Mouse (Mus musculus) midbrain, embryonic 16.5 days (tissue): ENCODE data around the gene H2-T3. TPM values are rescaled to one million over a fixed set of nuclear protein-coding genes. Genes with fewer than 3 reads are reported as not detected.
A peak's percentile ranks its signal among the peaks of the same experiment; 100 is the strongest.
"Not testable (repeated sequence)": the region's sequence is repeated elsewhere in the genome, so short reads cannot be mapped to it uniquely, and the experiment has no call there.

ENCODE experiments used
- ATAC-seq: fragments of 200-750 bp; cut with Nextera tagmentation; 2 replicates; pipeline ENCODE4 v1.8.0; 2017; ENCODE audit warnings: moderate TSS enrichment
- H3K27ac ChIP-seq: fragments of 300-500 bp; sonication (generic); 2 replicates; pipeline ENCODE4 v1.5.1; 2014; ENCODE audit warnings: mild to moderate bottlenecking, low read length, mixed read lengths
- H3K27me3 ChIP-seq: fragments of 300-500 bp; sonication (generic); 2 replicates; pipeline ENCODE4 v1.6.1; 2014; ENCODE audit warnings: low read depth, low read length, mixed read lengths; ENCODE audit not compliant: control insufficient read depth, insufficient read depth
- H3K36me3 ChIP-seq: fragments of 300-500 bp; sonication (generic); 2 replicates; pipeline ENCODE4 v1.6.1; 2014; ENCODE audit warnings: mild to moderate bottlenecking, low read length, moderate library complexity, mixed read lengths; ENCODE audit not compliant: control insufficient read depth, insufficient read depth
- H3K4me1 ChIP-seq: fragments of 300-500 bp; sonication (generic); 2 replicates; pipeline ENCODE4 v1.6.1; 2014; ENCODE audit warnings: mild to moderate bottlenecking, low read length, mixed read lengths; ENCODE audit not compliant: control insufficient read depth, insufficient read depth
- H3K4me2 ChIP-seq: fragments of 300-500 bp; sonication (generic); 2 replicates; pipeline ENCODE4 v1.6.1; 2014; ENCODE audit warnings: mild to moderate bottlenecking, low read length, mixed read lengths
- H3K4me3 ChIP-seq: fragments of 300-500 bp; sonication (generic); 2 replicates; pipeline ENCODE4 v1.5.1; 2014; ENCODE audit warnings: low read depth, mild to moderate bottlenecking, low read length, moderate library complexity, mixed read lengths
- H3K9ac ChIP-seq: fragments of 300-500 bp; sonication (generic); 2 replicates; pipeline ENCODE4 v1.6.1; 2014; ENCODE audit warnings: low read depth, low read length, mixed read lengths
- H3K9me3 ChIP-seq: fragments of 300-500 bp; sonication (generic); replicated peaks from 2 replicates; pipeline ENCODE4 v1.6.1; 2014; ENCODE audit warnings: mild to moderate bottlenecking, low read length, mixed read lengths; ENCODE audit not compliant: control insufficient read depth, poor library complexity, severe bottlenecking
- WGBS: fragments of 180-500 bp; shearing (Covaris S2); extraction: QIAGEN DNeasy Blood & Tissue Kit; methylation state at CpG from one replicate; pipeline ENCODE4 v1.1.7; 2014; 5-methylcytosine and 5-hydroxymethylcytosine counted together
- polyA plus RNA-seq: library from polyadenylated mRNA; unstranded; fragments of >200 nt; fragmentation: Nextera tagmentation; extraction: Ambion mirVana; gene quantifications from 2 replicates; pipeline ENCODE4 v1.2.1, GENCODE M21; 2015

H2-T3 gene
- polyA plus RNA-seq, 1 experiment from 2014 or later: not detected

- not testable (repeated sequence) for H3K4me3 ChIP-seq, H3K9me3 ChIP-seq, H3K27ac ChIP-seq, H3K36me3 ChIP-seq, H3K9ac ChIP-seq, H3K4me2 ChIP-seq, ATAC-seq, H3K4me1 ChIP-seq
- no CpG with 5 or more reads among the region's 1 CpGs for WGBS
- H3K27me3 ChIP-seq: peaks cover 51% of the 10 kb centered on the region
Measured at GRCm38 (mm10) chr17:36169094-36169493, 21.0 kb downstream of the H2-T3 start.

GRCm38 (mm10) chr17:36168039-36168652 is 21.9 kb downstream of the H2-T3 start, which contains the start of gene Gm8909:
Gene Gm8909, minus strand, starts transcription at chr17:36168537.
- Histone ChIP-seq H3K27ac (no peak within 1 kb of the TSS), H3K4me1 (no peaks in the 10 kb centered on the region), H3K36me3 (no peaks in the 10 kb centered on the region), H3K4me3 (peak within 1 kb of the TSS; percentile 12), H3K4me2 (peak within 1 kb of the TSS; percentile 25), H3K9me3 (0 out of 2 replicates have a peak, but pooled peaks cover 3% of the 10 kb centered on the region), H3K9ac (no peak within 1 kb of the TSS), H3K27me3 (peaks cover 61% of the 10 kb centered on the region)
- no peak for ATAC-seq
- 2% methylated on average over 50 of the region's 63 CpGs for WGBS

GRCm38 (mm10) chr17:36167306-36168038 is 22.6 kb downstream of the H2-T3 start:
- no peak overlapping the region for H3K9ac ChIP-seq
- peak overlapping the region; percentile 25 for H3K4me2 ChIP-seq
- H3K9me3 ChIP-seq: 0 out of 2 replicates have a peak, but pooled peaks cover 3% of the 10 kb centered on the region
- no peak for ATAC-seq
- no peak overlapping the region for H3K27ac ChIP-seq
- H3K4me1 ChIP-seq: no peaks in the 10 kb centered on the region
- H3K27me3 ChIP-seq: peaks cover 61% of the 10 kb centered on the region
- 3% methylated on average over 44 of the region's 51 CpGs for WGBS
- no peaks in the 10 kb centered on the region for H3K36me3 ChIP-seq
- H3K4me3 ChIP-seq: peak overlapping the region; percentile 12

- not testable (repeated sequence) for H3K27ac ChIP-seq, H3K4me3 ChIP-seq, H3K36me3 ChIP-seq, H3K9ac ChIP-seq, ATAC-seq, H3K9me3 ChIP-seq, H3K4me1 ChIP-seq, H3K4me2 ChIP-seq
- WGBS: 19% methylated on average over 2 of the region's 2 CpGs
- H3K27me3 ChIP-seq: peaks cover 66% of the 10 kb centered on the region
Measured at GRCm38 (mm10) chr17:36166901-36167300, 23.2 kb downstream of the H2-T3 start.

- Histone ChIP-seq H3K36me3 (no peaks in the 10 kb centered on the region), H3K9me3 (no peaks in the 10 kb centered on the region), H3K4me1 (peaks cover 3% of the 10 kb centered on the region; the same call in 1 of the 2 replicates), H3K4me3 (peak overlapping the region; percentile 1; the same call in 1 of the 2 replicates), H3K9ac (no peak overlapping the region), H3K4me2 (peak overlapping the region; percentile 27; the same call in 1 of the 2 replicates), H3K27me3 (peaks cover 59% of the 10 kb centered on the region), H3K27ac (no peak overlapping the region)
- ATAC-seq: no peak
- 1% methylated on average over 55 of the region's 56 CpGs for WGBS
Measured at GRCm38 (mm10) chr17:36161129-36162051, 28.7 kb downstream of the H2-T3 start.

- Histone ChIP-seq H3K27me3 (peaks cover 38% of the 10 kb centered on the region), H3K4me3 (peak overlapping the region; percentile 29; the same call in 1 of the 2 replicates), H3K4me2 (peak overlapping the region; percentile 57)
- H3K9ac ChIP-seq, H3K27ac ChIP-seq, H3K36me3 ChIP-seq, ATAC-seq, H3K9me3 ChIP-seq, H3K4me1 ChIP-seq: not testable (repeated sequence)
- 11% methylated on average over 11 of the region's 11 CpGs for WGBS
Measured at GRCm38 (mm10) chr17:36158264-36158663, 31.8 kb downstream of the H2-T3 start.

- not testable (repeated sequence) for H3K27ac ChIP-seq, H3K4me1 ChIP-seq, ATAC-seq, H3K9me3 ChIP-seq, H3K36me3 ChIP-seq
- peaks cover 37% of the 10 kb centered on the region for H3K27me3 ChIP-seq
- peak overlapping the region; percentile 29 for H3K4me3 ChIP-seq
- under 1% methylated on average over 36 of the region's 36 CpGs for WGBS
- H3K4me2 ChIP-seq: peak overlapping the region; percentile 57
- 0 out of 2 replicates have a peak overlapping the region, but pooled peaks have one; percentile 6 for H3K9ac ChIP-seq
Measured at GRCm38 (mm10) chr17:36157782-36158181, 32.3 kb downstream of the H2-T3 start.

- Histone ChIP-seq H3K4me2 (no peak overlapping the region), H3K27ac (no peak overlapping the region), H3K9ac (no peak overlapping the region), H3K4me3 (no peak overlapping the region), H3K9me3 (no peaks in the 10 kb centered on the region), H3K36me3 (no peaks in the 10 kb centered on the region), H3K4me1 (peaks cover 3% of the 10 kb centered on the region; the same call in 1 of the 2 replicates), H3K27me3 (peaks cover 17% of the 10 kb centered on the region)
- no peak for ATAC-seq
- WGBS: 15% methylated on average over 3 of the region's 3 CpGs
Measured at GRCm38 (mm10) chr17:36154271-36155149, 35.6 kb downstream of the H2-T3 start.
